Mouse (Mus musculus): ENCODE measurements at regions not wholly inside any gene's neighbourhood (a gene's known extent, or its start where the extent isn't known, plus 50 kb on each side); places are given as distances from the start of the nearest gene placed in this dataset.

DNA sequence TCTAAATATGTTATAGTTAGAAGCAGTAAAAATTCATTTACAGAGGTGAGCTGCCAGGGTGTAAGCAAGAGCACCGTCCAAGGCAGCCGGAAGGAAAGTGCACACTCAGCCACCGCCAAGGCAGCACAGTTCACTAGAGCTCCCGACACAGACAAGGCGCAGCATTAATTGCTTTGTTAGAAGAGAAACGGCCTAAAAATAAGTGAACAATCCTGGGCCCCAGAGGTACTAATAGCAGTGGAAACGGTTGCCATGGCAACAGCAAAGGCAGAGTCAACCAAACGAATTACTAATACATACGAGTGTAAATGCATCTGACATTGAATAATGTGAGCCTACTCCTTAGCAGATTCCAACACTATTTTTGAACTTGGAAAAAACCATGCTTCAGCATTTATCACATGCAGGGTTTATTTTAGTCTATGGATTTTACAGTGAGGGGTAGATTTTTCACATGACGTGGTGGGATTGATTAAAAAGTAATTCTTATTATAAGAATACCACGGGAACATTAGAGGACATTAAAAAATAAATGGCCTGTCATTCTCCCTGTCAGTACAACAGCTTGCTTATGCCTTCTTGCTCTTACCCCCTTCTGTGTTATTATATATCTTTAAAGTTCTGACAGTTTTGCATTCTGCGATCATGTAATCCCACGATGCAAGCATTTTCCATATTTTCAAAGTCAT lies 62.5 kb downstream of the Cavin4 start:
- DNase-seq (ENCODE audit: low spot score in 2 of 2): no peak

DNA sequence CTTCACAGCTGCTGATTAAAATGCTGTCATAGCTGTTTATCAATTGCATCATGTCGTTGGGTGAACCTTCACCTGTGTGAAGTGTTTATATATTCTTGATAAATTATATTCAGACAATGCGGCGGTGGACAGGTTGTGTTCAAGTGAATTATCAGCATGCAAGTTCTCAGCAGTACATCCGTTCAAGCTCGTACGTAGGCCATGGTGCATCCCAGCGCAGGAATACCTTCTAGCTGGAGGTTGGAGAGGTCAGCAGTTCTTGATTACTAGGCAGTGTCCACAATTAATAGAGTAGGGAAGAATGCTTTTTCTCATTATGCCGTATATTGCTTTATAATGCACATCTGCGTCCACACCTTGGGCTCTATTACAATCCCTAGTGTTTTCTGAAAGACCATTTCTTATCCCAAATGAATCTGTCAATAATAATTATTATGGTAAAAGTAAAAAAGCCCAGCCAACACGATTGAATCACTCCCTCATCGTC lies 63.1 kb downstream of the Cavin4 start:
- DNase-seq (ENCODE audit: low spot score in 2 of 2): no peak

DNA sequence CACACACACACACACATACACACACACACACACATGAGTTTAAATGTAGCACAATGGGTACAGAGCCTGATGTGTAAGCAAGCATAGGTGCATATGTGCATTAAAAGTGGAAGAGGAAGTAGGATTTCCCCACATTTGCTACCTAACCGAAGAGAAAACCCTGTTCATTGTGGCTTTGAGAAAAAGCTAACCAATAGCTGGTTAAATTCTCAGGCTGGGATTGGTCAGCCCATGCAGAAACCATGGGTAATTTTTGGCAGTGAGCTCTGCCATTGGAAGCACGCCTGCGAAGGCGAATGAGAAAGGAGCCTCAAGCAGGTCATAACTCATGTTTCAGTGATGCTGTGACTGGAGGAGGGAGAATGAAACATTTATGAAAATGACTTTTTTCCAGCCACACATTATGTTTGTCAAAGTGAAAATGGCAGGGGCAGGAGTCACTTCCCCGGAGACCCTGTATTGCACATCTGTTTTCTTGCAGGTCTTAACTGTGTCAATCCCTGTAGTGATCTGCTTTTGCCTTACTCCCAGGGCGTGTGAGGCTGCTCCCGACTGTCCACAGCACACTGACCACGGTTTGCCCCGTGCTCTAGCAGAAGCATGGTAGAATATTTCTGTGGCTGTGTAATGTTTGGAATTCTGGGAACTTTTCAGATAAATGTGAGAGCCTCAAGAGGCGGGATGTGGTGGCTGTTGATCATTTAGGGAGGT lies 71.7 kb downstream of the Cavin4 start:
- no peak for DNase-seq (ENCODE audit: low spot score in 2 of 2)

DNA sequence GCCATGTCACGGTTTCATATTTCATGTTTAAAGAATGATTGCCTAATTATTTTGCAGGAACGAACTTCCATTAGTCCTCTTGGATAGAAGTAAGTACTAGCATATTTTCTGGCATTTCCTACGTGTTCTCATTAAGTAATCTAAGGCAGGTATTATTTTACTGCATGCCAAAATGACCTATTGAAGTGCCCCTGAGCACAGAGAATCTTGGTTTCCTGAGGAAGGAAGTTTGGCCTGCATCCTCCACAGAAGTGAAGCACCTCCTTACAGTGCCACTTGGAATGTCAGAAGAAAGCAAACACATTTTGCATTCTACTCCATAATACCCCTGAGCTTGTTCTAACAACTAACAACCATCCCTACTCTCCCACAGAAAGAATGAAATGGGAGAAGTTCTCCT lies 82.9 kb downstream of the Cavin4 start:
- no peak for DNase-seq (ENCODE audit: low spot score in 2 of 2)

DNA sequence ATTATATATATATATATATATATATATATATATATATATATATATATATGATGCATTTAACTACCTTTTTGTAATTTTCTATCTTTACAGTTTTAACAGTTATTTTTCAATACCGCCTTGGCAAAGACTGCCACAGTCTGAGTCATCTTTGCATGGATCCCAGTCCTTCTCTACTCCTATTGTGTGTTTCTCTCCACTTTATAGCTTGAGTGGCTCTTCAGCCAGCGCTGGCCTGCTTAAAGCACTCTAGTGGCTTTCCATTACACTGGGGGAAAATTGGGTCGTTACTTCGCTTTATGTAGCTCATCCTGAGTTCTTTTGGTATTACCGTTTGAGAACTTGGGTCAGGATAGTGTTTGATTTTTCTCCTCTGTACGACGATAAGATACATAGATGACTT lies 86.3 kb downstream of the Cavin4 start:
- no peak for DNase-seq (ENCODE audit: low spot score in 2 of 2)

DNA sequence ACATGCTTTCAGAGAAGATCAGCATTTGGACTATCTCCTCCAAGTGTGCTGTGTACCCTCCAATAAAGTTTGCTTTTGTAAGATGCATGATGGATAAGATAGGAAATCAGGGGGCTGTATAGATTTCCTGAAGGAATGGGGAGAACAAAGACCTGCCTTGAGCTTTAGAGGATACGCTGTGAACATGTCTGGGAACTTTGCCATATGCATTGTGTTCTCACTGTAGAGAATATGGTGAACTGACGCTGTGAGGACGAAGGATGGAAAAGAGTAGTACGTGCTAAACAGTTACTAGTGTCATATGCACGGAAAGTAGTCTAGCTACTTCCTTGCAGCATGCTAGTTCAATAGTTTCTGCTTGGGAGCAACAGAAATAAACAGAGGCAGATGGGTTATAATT lies 86.8 kb downstream of the Cavin4 start:
- DNase-seq (ENCODE audit: low spot score in 2 of 2): no peak

DNA sequence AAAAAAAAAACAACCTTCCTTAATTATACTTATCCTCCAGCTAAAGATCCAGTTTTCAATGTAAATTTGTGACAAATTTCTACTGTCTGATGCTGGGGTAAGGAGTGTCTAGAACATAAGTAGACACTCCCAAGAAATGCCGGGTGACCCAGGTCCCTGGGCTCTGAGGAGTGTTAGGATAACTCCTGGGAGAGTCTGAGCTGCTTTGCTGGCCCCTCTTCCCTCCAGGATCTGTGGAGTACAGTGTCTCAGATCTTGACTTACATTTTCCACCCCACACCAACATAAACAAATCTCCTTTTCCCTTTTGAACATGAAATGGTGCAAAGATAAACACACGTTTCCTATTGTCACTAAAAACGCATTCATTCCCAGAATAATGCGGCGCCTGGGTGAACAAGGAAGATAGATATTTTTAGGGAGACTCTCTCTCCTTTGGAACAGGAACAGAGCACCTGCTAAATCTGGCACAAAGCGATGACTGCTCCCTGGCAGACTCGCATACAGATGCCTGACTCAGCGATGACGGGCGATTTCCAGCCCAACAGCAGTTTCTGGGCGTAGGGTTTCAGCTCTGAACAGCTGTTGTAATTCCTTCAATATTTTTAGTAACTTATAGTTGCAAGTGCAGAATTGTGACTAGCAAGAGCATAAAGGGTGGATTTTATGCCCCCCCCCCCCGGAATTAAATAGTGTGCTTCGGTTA lies 91.3 kb downstream of the Cavin4 start:
- DNase-seq (ENCODE audit: low spot score in 2 of 2): no peak

DNA sequence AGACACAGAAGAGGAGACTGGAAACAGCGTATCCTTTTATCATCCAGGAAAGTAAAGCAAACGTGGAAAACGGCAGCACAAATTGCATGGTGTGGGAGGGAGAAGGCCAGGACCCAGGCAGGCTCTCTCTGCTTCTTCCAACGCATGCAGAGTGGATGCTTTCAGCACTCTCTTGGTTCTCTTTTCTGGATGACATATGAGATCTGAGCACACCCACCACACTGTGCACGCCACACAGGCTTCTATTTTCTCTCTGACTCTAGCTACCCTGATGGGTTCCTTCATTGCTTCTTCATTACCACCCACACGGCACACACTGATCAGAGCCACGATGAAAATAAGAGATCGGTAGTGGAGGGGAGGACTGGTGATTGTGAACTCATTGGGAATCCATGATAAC lies 97.3 kb downstream of the Cavin4 start:
- no peak for DNase-seq (ENCODE audit: low spot score in 2 of 2)

DNA sequence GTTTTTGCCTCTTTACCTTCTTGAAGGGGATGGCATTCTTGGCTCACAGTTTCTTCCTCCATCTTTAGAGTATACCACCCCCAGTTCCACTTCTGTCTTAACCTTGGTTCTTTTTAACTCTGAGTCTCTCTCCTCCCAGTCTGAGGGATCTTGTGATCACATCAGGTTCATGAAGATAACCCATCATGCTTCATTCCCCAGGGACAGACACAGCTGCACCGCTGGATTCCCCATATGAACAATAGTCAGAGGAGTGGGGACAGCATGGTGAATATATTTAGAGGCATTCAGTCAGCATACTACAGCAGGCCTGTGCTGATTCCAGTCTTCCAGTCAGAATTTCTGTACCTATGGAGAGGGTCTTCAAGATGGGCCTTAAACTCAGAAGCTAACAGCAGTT lies 103.1 kb downstream of the Cavin4 start:
- no peak for DNase-seq (ENCODE audit: low spot score in 2 of 2)

DNA sequence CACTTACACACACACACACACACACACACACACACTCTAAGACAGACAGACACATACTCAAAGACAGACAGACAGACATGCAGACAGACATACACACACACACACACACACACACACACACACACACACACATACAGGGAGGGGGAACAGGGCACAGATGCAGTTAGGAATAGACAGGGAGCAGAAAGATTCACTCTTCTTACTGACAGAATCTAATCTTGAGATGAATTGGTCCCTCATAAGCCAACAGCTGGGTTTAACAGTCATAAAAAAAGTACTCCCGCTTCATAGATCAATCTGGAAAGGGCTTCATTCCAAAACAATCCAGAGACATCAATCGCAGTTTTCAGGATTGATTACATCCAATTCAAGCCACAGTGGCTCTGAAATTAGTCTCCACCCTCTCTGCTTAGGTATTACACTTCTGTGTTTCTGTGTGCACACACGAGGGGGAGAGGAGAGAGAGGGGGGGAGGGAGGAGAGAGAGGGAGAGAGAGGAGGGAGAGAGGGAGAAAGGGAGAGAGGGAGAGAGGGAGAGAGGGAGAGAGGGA lies 107.2 kb downstream of the Cavin4 start:
- DNase-seq (ENCODE audit: low spot score in 2 of 2): no peak

DNA sequence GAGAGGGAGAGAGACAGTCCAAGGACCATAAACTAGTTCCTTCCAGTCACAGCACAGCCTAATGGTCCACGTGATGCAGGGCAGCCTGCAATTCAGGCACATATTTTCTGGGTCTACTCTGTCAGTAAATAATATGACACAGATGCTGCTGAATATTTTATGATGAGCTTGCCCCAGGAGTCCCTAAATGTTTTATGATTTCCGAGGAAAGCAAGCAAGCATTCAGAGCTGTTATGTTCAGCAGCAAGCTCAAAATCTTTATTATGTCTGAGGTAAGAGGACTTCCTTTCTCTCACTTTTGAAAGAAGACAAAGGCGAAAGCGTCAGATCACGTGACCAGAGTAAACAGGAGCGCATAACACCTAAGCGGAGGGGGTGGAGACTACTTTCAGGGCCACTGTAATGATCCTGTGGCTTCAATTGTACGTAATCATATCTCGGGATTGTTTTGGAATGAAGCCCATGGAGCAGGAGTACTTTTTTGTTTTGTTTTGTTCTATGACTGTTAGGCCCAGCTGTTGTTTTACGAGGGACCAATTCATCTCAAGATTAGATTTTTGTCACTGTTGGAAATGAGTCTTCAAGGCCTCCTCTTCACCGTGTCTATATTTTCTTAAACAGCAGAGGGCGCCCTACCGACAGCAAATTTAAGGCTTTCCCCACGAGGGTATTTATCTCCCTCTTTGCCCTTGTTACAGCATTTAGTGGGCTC lies 107.8 kb downstream of the Cavin4 start:
- DNase-seq (ENCODE audit: low spot score in 2 of 2): no peak

DNA sequence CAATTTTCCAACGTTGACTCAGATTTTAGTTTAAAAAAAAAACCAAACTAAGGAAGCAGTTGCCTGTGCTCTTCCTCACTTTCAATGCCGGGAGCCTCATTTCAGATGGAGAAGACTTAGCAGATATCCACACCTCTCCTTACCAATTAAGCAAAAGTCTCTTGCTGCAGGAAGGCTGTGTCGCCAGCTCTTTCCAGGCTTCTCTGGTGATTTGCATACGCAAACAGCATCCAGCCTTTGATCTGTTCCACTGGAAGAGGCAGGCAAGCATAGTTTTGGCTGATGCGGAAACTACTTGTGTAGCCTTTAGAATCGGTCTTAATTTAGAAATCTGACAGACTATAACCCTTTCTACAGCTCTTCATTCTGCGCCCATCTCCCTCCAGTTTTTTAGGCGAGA lies 108.5 kb downstream of the Cavin4 start:
- no peak for DNase-seq (ENCODE audit: low spot score in 2 of 2)

DNA sequence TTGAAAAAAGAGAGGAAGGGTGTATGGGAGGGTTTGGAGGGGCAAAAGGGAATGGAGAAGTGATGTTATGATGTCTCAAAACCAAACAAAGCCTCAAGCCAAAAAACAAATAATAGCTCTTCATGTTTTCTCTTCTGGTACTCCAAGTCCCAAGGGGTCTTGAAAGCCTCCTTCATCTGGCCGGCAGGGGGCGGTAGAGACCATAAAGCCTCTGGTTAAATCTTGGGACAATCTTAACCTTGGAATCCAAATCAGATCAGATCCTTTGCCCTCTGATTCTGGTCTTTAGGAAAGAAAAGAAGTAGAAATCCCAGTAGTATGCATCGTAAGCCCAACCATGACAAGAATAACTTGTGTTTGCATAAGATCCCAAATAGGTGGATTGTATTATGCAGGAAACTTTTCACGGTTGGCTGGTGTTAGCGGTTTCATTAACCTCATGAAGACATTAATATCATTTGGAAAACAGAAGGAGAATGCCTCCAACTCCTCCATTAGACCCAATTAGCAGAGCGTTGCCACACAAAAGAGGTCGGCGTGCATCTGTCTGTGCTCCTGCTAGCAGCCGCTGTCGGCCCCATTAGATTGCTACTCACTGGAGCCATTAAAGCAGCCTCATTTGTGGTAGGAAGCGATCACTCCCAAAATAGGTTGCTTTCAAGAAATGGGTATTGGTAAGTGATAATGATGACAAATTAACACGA lies 116.0 kb downstream of the Cavin4 start:
- peak in 1 of 2 experiments; percentile 22 for DNase-seq (ENCODE audit: low spot score in 2 of 2)

DNA sequence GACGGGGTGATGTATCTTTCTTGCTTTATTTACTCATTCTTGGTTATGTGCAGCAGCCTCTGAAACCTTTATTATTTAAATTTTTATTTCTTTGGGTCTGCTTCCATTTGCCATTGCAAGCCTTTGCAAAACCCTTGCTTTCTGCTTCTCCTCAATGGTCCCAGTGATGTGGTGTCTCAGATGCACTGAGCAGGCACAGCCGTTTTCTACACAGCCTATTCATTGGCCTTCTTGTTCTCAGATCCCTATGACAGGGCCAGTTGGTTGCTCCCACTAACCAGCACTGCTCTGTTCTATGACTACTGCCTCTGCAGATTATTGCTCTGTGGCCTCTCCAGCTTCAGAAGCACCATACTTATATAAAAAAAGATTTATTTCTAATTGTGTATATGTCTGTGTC lies 116.6 kb downstream of the Cavin4 start:
- DNase-seq (ENCODE audit: low spot score in 2 of 2): no peak

DNA sequence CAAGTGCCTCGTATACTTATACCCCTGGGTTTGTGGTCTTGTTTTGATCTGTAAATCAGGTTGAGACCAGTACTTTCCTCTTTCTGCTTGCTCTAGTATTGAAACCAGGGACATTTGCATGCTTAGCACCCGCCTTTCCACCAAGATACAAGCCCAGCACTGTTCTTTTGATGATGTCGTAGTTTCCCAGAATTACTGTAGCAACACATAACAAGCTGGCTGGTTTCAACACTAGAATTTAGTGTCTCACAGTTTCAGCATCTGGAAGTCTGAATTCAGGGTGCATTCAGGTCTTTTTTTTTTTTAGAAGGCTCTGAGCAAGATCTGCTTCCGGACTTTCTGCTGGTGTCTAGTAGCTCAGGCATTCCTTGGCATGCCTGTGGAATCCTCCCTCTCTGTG lies 117.8 kb downstream of the Cavin4 start:
- DNase-seq (ENCODE audit: low spot score in 2 of 2): no peak

DNA sequence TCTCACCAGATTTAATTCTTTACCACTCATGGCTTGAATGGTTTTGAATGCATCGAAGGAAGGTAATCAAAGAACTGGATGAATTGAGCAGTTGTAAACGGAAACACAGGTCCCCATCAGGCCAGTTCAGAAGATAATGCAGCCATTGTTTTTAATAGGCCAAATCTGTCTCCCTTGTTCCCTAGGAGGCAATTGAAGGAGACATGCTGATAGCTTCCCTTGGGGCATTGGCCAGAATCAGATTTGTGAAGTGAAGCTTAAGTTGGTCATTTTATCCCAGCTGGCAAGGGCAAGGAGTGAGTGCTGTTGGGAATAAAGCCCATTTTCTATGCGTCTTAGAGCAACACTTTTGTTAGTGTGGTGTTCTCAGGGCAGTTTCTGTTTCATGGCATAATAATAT lies 119.4 kb downstream of the Cavin4 start:
- no peak for DNase-seq (ENCODE audit: low spot score in 2 of 2)

DNA sequence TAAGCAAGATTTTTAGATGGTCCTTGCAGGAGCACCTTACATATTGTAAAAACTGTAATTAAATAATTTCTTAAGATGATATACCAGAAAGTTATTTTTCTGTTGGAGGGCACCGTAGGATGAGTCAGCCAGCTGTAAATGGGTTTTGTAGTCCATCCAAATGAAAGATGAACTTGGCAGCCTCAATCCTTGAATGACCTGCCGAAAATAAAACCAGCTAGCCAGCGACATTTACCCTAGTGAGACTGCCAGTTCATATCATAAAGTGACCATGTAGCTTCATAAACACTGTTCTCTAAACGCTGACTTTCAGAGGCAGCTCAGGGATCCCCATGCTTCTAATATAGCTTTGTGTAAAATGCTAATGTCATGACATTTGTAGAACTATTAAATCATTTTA lies 127.8 kb downstream of the Cavin4 start:
- DNase-seq (ENCODE audit: low spot score in 2 of 2): no peak

DNA sequence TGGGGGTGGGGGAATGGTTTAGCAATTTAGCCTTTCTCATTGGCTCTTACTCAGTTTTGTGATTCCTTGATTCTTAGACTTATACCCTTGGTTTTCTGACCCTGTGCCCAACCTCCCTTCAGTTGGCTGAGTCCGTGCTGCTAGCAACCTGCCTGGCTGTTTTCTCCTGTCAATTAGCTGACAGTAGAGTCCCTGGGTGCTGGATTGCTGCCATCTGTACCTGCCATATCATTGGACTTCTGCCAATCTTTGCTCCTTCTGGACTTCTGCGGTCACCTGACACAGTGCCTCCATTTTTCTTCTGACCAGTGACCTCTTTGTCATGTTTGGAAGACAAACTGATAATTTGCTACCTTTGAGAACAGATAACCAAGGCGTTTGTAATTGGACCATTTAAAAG lies 140.5 kb downstream of the Cavin4 start:
- DNase-seq (ENCODE audit: low spot score in 2 of 2): no peak

DNA sequence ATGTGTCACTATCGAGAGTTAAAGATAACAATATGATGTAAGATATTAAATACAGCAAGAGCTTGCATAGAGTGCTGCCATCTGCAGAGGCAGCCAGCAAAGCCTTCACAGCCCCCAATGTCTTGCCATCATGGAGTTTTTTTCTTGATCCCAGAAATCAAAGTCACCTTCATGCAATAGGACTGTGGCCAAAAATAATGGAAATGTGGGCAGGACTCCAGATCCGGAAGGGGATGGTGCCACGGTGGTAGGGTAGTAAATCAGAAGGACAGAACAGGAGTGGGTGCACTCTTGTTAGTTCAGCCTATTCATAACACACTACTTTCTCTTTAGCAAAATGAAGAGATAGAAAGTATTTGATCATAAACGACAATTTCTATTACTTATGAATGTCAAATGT lies 145.3 kb downstream of the Cavin4 start:
- no peak for DNase-seq (ENCODE audit: low spot score in 2 of 2)

DNA sequence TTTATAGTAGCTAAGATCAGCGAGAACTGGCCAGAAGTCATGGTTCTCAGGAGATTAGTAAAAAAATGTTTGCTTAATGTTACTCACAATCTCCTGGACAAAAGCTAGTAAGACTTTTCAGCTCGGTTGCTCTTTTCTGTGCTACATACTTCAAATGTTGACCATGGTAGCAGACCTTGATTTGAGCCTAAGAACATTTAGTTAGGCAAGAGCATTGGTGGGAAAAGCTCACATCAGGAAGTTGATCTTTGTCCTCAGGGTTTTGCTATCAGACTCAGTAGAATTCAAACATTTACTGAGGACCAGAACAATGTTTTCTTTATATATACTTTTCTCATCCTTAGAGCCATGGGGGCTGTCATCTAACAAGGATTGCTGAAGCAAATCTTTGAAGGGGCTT lies 170.4 kb downstream of the Cavin4 start:
- no peak for DNase-seq (ENCODE audit: low spot score in 2 of 2)

DNA sequence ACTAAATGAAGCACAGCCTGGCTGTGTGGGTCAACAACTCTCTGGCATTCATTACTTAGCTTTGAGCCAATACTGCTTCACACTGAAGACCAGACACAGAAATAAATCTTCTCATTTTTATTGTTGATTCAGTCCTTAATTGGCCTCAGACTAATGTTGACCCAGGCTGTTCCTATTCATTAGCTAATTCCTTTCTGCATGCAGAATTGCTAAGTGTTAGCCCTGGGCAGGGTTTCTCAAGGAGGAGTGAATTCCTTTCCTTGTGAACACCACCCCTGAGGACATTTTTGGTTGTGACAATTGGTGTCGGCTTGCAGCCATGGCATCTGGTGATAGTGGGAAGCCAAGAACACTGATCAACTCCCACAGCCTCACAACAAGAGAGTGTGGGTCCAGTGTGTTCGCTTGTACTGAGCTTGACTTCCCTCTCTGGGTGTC lies 179.5 kb downstream of the Cavin4 start:
- DNase-seq (ENCODE audit: low spot score in 2 of 2): no peak

All from spleen, postnatal 14 days (tissue).